Mouse (Mus musculus): Measurements from ENCODE around the gene Ssbp4. TPM values are rescaled to one million over a fixed set of nuclear protein-coding genes. Genes with fewer than 3 reads are reported as not detected.

The Ssbp4 gene
- polyA plus RNA-seq, 1 experiment from 2014 or later, result 173 TPM

DNA sequence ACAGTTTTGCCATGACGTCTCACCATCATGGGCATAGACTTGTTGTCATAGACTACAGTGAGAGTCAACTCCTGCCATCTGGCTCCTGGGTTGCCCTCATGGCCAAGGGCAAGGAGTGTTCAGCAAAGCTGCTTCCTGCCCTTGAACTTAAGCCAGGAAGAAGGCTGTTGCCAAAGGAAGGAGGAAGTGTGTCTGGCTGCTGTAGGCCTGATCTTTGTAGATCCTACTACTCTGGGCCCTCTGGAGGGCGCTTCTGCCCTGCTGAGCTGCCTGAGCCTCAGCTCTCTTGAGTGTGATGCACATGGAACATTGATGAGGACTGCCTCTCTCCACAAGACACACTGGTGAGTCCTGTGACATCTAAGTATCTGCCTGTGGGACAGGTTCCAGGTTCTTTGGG lies 48.6 kb downstream of the Ssbp4 start:
- Histone ChIP-seq H3K4me3 (ENCODE audit: low read depth, low read length) (no peak overlapping the region), H3K9ac (ENCODE audit: low read depth, low read length) (no peak overlapping the region), H3K4me2 (ENCODE audit: low read length) (no peak overlapping the region), H3K4me1 (ENCODE audit: control insufficient read depth, insufficient read depth, low read length) (no peaks in the 10 kb centered on the region), H3K27me3 (ENCODE audit: control insufficient read depth, insufficient read depth, low read depth, low read length) (no peaks in the 10 kb centered on the region), H3K9me3 (replicated peaks; ENCODE audit: control insufficient read depth, low read length, poor library complexity, severe bottlenecking) (no peaks in the 10 kb centered on the region), H3K27ac (ENCODE audit: low read length) (no peak overlapping the region), H3K36me3 (ENCODE audit: control insufficient read depth, insufficient read depth, low read length) (no peaks in the 10 kb centered on the region)
- no peak for ATAC-seq
- WGBS, result 91% methylated on average over 2 of the region's 2 CpGs

DNA sequence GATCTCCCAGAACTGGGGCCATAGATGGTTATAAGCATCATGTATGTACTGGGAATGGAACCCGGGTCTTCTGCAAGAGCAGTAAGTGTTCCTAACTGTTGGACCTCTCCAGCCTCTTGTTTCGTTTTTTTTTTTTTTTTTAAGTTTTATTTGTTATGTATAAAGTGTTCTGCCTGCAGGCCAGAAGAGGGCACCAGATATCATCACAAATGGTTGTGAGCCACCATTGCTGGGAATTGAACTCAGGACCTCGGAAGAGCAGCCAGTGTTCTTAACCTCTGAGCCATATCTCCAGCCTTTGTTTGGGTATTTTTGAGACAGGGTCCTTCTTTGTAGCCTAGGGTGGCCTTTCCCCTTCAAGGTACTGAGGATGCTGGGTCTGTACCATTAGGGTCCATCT lies 49.7 kb downstream of the Ssbp4 start:
- Histone ChIP-seq H3K4me3 (ENCODE audit: low read depth, low read length) (no peak overlapping the region), H3K27me3 (ENCODE audit: control insufficient read depth, insufficient read depth, low read depth, low read length) (no peaks in the 10 kb centered on the region), H3K36me3 (ENCODE audit: control insufficient read depth, insufficient read depth, low read length) (no peaks in the 10 kb centered on the region), H3K9me3 (replicated peaks; ENCODE audit: control insufficient read depth, low read length, poor library complexity, severe bottlenecking) (no peaks in the 10 kb centered on the region), H3K4me2 (ENCODE audit: low read length) (no peak overlapping the region), H3K4me1 (ENCODE audit: control insufficient read depth, insufficient read depth, low read length) (no peaks in the 10 kb centered on the region), H3K9ac (ENCODE audit: low read depth, low read length) (no peak overlapping the region), H3K27ac (ENCODE audit: low read length) (no peak overlapping the region)
- no peak for ATAC-seq
- WGBS, result 78% methylated on average over 3 of the region's 3 CpGs

DNA sequence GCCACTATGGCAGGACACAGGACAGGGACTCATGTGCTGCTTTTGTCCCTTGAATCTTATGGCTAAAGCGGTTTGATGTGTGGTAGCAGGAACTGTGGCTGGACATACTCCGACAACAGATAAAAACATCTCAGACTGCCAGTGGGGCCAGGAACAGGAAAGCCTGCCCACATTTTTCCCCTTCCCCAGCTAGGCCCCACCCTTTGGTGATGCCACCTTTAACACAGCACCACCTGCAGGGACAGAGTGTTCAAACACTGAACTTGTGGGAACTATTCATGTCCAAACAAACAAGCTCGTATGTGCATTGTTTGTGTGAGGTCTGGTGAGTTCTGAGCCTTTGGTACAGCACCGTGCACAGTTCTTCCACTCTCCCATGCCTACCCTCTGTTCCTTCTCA lies 50.3 kb downstream of the Ssbp4 start:
- Histone ChIP-seq H3K36me3 (ENCODE audit: control insufficient read depth, insufficient read depth, low read length) (no peaks in the 10 kb centered on the region), H3K4me2 (ENCODE audit: low read length) (no peak overlapping the region), H3K27me3 (ENCODE audit: control insufficient read depth, insufficient read depth, low read depth, low read length) (no peaks in the 10 kb centered on the region), H3K27ac (ENCODE audit: low read length) (no peak overlapping the region), H3K9ac (ENCODE audit: low read depth, low read length) (no peak overlapping the region), H3K4me1 (ENCODE audit: control insufficient read depth, insufficient read depth, low read length) (no peaks in the 10 kb centered on the region), H3K4me3 (ENCODE audit: low read depth, low read length) (no peak overlapping the region), H3K9me3 (replicated peaks; ENCODE audit: control insufficient read depth, low read length, poor library complexity, severe bottlenecking) (no peaks in the 10 kb centered on the region)
- 65% methylated on average over 4 of the region's 4 CpGs for WGBS
- ATAC-seq, result no peak

DNA sequence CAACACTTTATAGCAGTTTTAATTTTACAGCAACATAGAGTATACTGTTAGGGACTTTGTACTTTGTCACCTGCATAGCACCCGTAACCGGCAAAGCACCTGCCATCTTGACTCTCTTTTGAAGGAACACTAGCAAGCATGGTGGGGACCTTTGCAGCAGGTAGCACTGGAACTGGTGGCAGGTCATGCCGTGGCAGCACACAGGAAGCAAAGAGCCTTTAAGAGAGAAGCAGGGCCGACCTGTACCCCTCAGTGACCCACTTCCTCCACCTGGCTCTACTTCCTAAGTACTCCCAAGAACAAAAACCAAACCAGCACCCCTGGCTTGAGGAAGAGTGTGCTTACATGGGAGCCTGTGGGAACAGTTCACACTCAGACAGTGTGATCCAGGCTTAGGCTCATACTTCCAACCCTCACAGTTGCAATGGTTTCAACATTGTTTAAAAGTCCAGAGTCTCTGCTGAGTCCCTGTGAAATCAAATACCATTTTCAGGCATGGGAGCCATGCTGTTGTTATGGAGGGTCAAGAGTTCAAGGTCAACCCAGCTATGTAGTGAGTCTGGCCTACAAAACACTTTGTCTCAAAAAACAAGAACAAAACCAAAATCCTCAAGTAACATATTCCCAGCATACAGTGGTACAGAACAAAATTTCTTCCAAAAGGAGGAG lies 53.5 kb downstream of the Ssbp4 start:
- no peak for ATAC-seq
- 90% methylated on average over 4 of the region's 4 CpGs for WGBS
- Histone ChIP-seq H3K36me3 (ENCODE audit: control insufficient read depth, insufficient read depth, low read length) (no peaks in the 10 kb centered on the region), H3K9me3 (replicated peaks; ENCODE audit: control insufficient read depth, low read length, poor library complexity, severe bottlenecking) (no peaks in the 10 kb centered on the region), H3K4me1 (ENCODE audit: control insufficient read depth, insufficient read depth, low read length) (0 out of 2 replicates have a peak, but pooled peaks cover 2% of the 10 kb centered on the region), H3K27ac (ENCODE audit: low read length) (no peak overlapping the region), H3K9ac (ENCODE audit: low read depth, low read length) (no peak overlapping the region), H3K4me3 (ENCODE audit: low read depth, low read length) (no peak overlapping the region), H3K4me2 (ENCODE audit: low read length) (no peak overlapping the region), H3K27me3 (ENCODE audit: control insufficient read depth, insufficient read depth, low read depth, low read length) (no peaks in the 10 kb centered on the region)

DNA sequence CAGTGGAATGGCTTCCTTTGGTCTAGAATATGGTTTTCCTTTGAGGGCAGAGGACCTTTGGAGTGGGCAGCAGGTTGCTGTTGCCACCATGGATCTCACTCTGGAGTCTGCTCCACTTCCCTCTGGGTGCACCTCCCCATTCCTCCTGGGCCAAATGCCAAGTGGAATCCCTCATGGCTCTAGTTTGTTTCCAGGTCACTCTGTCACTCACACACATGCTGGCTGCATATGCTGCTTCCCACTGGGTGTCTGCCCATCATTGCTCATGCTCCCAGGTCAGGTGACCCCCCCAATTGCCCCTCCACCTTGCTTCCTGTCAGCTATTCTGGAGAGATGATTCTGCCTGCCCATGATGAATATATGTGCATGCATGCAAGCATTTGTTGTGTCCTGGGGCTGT lies 54.9 kb downstream of the Ssbp4 start:
- no peak overlapping the region for H3K9ac ChIP-seq (ENCODE audit: low read depth, low read length)
- H3K27me3 ChIP-seq (ENCODE audit: control insufficient read depth, insufficient read depth, low read depth, low read length), result no peaks in the 10 kb centered on the region
- no peak for ATAC-seq
- H3K9me3 ChIP-seq (replicated peaks; ENCODE audit: control insufficient read depth, low read length, poor library complexity, severe bottlenecking), result no peaks in the 10 kb centered on the region
- H3K36me3 ChIP-seq (ENCODE audit: control insufficient read depth, insufficient read depth, low read length), result no peaks in the 10 kb centered on the region
- H3K4me1 ChIP-seq (ENCODE audit: control insufficient read depth, insufficient read depth, low read length), result 0 out of 2 replicates have a peak, but pooled peaks cover 2% of the 10 kb centered on the region
- H3K4me2 ChIP-seq (ENCODE audit: low read length), result no peak overlapping the region
- no peak overlapping the region for H3K27ac ChIP-seq (ENCODE audit: low read length)
- H3K4me3 ChIP-seq (ENCODE audit: low read depth, low read length), result no peak overlapping the region

DNA sequence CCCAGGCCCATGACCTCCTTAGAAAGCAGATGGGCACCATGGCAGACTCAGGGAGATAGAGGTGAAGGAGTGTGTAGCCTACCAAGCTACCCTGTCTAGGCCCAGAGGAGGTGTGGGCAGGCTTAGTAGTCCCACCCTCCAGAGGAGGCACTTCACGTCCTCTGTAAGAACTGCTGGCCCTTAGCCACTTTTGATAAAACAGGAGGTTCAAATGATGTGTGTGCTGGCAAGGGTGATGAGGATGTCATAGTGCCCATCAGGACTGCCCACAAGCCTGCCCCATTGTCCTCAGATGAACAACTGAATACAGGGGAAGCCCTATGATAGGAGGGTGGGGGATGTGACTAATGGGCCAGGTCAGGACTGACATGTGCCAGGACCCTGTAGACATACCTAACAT lies 55.8 kb downstream of the Ssbp4 start:
- no peaks in the 10 kb centered on the region for H3K27me3 ChIP-seq (ENCODE audit: control insufficient read depth, insufficient read depth, low read depth, low read length)
- H3K36me3 ChIP-seq (ENCODE audit: control insufficient read depth, insufficient read depth, low read length), result no peaks in the 10 kb centered on the region
- H3K4me2 ChIP-seq (ENCODE audit: low read length), result no peak overlapping the region
- no peak for ATAC-seq
- no peak overlapping the region for H3K4me3 ChIP-seq (ENCODE audit: low read depth, low read length)
- 0 out of 2 replicates have a peak, but pooled peaks cover 2% of the 10 kb centered on the region for H3K4me1 ChIP-seq (ENCODE audit: control insufficient read depth, insufficient read depth, low read length)
- H3K9me3 ChIP-seq (replicated peaks; ENCODE audit: control insufficient read depth, low read length, poor library complexity, severe bottlenecking), result no peaks in the 10 kb centered on the region
- WGBS, result 46% methylated on average over 1 of the region's 1 CpGs
- H3K9ac ChIP-seq (ENCODE audit: low read depth, low read length), result no peak overlapping the region
- no peak overlapping the region for H3K27ac ChIP-seq (ENCODE audit: low read length)

DNA sequence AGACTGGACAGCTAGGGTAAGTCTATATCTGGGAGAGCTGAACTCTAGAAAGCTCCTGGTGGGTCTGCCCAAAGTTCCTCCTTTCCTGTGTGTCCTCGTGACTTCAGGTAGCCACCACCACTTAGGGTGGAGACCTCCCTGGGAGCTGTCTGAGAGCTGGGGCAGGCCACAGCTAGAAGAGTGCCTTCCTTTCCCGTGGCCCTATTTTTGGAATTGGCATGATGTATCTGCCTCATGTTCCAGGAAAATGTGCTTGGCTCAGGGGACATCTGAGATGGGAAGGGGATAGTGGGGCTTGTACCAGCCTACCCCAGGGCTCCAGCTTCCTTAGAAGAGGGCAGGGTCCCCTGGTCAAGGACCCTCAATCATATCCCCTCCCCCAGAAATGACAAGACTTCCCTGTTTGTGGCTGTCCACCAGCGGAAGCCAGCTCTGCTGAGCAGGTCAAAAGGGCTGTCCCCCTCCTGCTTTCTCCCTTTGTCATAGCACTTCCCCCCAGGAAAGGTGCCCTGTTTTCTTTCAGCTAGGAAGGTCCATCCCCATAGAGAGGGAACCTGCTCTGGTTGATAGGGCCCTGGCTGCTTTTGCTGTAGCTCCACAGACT lies 57.0 kb downstream of the Ssbp4 start:
- Histone ChIP-seq H3K4me1 (ENCODE audit: control insufficient read depth, insufficient read depth, low read length) (0 out of 2 replicates have a peak, but pooled peaks cover 2% of the 10 kb centered on the region), H3K36me3 (ENCODE audit: control insufficient read depth, insufficient read depth, low read length) (no peaks in the 10 kb centered on the region), H3K4me2 (ENCODE audit: low read length) (no peak overlapping the region), H3K27ac (ENCODE audit: low read length) (no peak overlapping the region), H3K9me3 (replicated peaks; ENCODE audit: control insufficient read depth, low read length, poor library complexity, severe bottlenecking) (no peaks in the 10 kb centered on the region), H3K9ac (ENCODE audit: low read depth, low read length) (no peak overlapping the region), H3K4me3 (ENCODE audit: low read depth, low read length) (no peak overlapping the region), H3K27me3 (ENCODE audit: control insufficient read depth, insufficient read depth, low read depth, low read length) (no peaks in the 10 kb centered on the region)
- ATAC-seq, result no peak
- WGBS, result 84% methylated on average over 3 of the region's 3 CpGs

DNA sequence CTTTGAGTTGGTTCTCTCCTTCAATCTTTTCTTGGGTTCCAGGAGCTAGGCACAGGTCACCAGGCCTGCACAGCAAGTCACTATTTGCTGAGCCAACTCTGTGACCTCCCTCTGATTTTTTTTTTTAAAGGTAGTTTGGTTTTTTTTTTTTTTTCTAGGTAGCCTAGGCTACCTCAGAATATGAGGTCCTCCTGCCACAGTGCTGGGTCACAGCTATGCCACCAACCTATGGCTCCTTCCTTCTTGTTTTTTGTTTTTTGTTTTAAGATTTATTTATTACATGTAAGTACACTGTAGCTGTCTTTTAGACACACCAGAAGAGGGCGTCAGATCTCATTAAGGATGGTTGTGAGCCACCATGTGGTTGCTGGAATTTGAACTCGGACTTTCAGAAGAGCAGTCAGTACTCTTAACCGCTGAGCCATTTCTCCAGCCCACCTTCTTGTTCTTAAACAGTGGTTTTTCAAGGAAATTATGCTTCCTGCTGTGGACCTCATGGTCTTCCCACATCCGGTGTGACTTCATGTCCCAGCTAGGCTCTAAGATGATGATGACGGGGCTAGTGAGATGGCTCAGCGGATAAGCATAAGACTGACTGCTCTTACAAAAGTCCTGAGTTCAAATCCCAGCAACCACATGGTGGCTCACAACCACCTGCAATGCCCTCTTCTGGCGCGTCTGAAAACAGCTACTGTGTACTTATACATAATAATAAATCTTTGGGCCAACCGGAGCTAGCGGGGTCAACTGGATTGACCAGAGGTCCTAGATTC lies 59.1 kb downstream of the Ssbp4 start:
- H3K9me3 ChIP-seq (replicated peaks; ENCODE audit: control insufficient read depth, low read length, poor library complexity, severe bottlenecking), result no peaks in the 10 kb centered on the region
- H3K27me3 ChIP-seq (ENCODE audit: control insufficient read depth, insufficient read depth, low read depth, low read length), result no peaks in the 10 kb centered on the region
- H3K4me1 ChIP-seq (ENCODE audit: control insufficient read depth, insufficient read depth, low read length), result 0 out of 2 replicates have a peak, but pooled peaks cover 2% of the 10 kb centered on the region
- no peaks in the 10 kb centered on the region for H3K36me3 ChIP-seq (ENCODE audit: control insufficient read depth, insufficient read depth, low read length)
- 94% methylated on average over 10 of the region's 10 CpGs for WGBS
- no peak overlapping the region for H3K27ac ChIP-seq (ENCODE audit: low read length)
- H3K9ac ChIP-seq (ENCODE audit: low read depth, low read length), result no peak overlapping the region
- no peak overlapping the region for H3K4me3 ChIP-seq (ENCODE audit: low read depth, low read length)
- no peak for ATAC-seq
- H3K4me2 ChIP-seq (ENCODE audit: low read length), result no peak overlapping the region

DNA sequence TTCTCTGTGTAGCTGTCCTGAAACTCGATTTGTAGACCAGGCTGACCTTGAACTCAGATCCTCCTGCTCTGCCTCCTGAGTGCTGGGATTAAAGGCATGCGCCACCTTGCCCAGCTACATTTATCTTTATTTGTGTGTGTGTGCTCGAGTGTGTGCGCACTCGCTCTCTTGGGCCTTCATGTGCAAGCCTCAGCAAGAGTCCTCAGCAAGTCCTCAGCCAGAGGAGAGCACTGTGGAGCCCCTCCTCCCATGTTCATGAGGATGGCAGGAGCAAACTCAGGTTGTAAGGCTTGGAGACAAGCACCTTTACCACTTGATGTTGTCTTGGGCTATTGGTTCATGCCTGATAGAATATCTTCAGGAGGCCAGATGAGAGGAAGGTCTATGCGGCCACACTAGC lies 60.9 kb downstream of the Ssbp4 start:
- WGBS, result 92% methylated on average over 6 of the region's 6 CpGs
- ATAC-seq, result no peak
- H3K9ac ChIP-seq (ENCODE audit: low read depth, low read length), result no peak overlapping the region

More for the DNA sequence above, 60.9 kb downstream of the Ssbp4 start:
- Histone ChIP-seq H3K4me3 (ENCODE audit: low read depth, low read length) (no peak overlapping the region), H3K4me1 (ENCODE audit: control insufficient read depth, insufficient read depth, low read length) (no peaks in the 10 kb centered on the region), H3K9me3 (replicated peaks; ENCODE audit: control insufficient read depth, low read length, poor library complexity, severe bottlenecking) (no peaks in the 10 kb centered on the region), H3K27me3 (ENCODE audit: control insufficient read depth, insufficient read depth, low read depth, low read length) (no peaks in the 10 kb centered on the region), H3K36me3 (ENCODE audit: control insufficient read depth, insufficient read depth, low read length) (no peaks in the 10 kb centered on the region), H3K27ac (ENCODE audit: low read length) (no peak overlapping the region), H3K4me2 (ENCODE audit: low read length) (no peak overlapping the region)

Measured in midbrain, embryonic 16.5 days (tissue).